Mouse (Mus musculus) midbrain, postnatal 0 days (tissue): Measurements from ENCODE around the gene A730071L15Rik. TPM values are rescaled to one million over a fixed set of nuclear protein-coding genes. Genes with fewer than 3 reads are reported as not detected.

Experiments used
- ATAC-seq: fragments of 200-750 bp; cut with Nextera tagmentation; 2 replicates; pipeline ENCODE4 v1.8.0; 2017; ENCODE audit warnings: moderate number of reproducible peaks, mild to moderate bottlenecking, moderate TSS enrichment, moderate library complexity; ENCODE audit not compliant: low FRiP score
- DNase-seq: peaks from one replicate; pipeline ENCODE4 v3.0.0-alpha.2; 2015; ENCODE audit warnings: low spot score
- H3K27ac ChIP-seq: fragments of 300-500 bp; sonication (generic); 2 replicates; pipeline ENCODE4 v1.5.1; 2014; ENCODE audit warnings: low read depth, mild to moderate bottlenecking, low read length, mixed read lengths
- H3K27me3 ChIP-seq: fragments of 300-500 bp; sonication (generic); 2 replicates; pipeline ENCODE4 v1.6.1; 2014; ENCODE audit warnings: low read length, control low read depth, mixed read lengths; ENCODE audit not compliant: insufficient read depth
- H3K36me3 ChIP-seq: fragments of 300-500 bp; sonication (generic); 2 replicates; pipeline ENCODE4 v1.6.1; 2014; ENCODE audit warnings: low read length, control low read depth, mixed read lengths; ENCODE audit not compliant: insufficient read depth
- H3K4me1 ChIP-seq: fragments of 300-500 bp; sonication (generic); 2 replicates; pipeline ENCODE4 v1.6.1; 2014; ENCODE audit warnings: mild to moderate bottlenecking, control low read depth, antibody characterized with exemption, low read length, mixed read lengths; ENCODE audit not compliant: insufficient read depth
- H3K4me2 ChIP-seq: fragments of 300-500 bp; sonication (generic); 2 replicates; pipeline ENCODE4 v1.6.1; 2014; ENCODE audit warnings: low read depth, mild to moderate bottlenecking, low read length, mixed read lengths; ENCODE audit not compliant: poor library complexity, severe bottlenecking
- H3K4me3 ChIP-seq: fragments of 300-500 bp; sonication (generic); 2 replicates; pipeline ENCODE4 v1.5.1; 2014; ENCODE audit warnings: low read depth, mild to moderate bottlenecking, low read length, moderate library complexity
- H3K9ac ChIP-seq: fragments of 300-500 bp; sonication (generic); replicated peaks from 2 replicates; pipeline ENCODE4 v1.6.1; 2014; ENCODE audit warnings: mild to moderate bottlenecking, low read length, moderate library complexity, mixed read lengths; ENCODE audit not compliant: poor library complexity, severe bottlenecking
- H3K9me3 ChIP-seq: fragments of 300-500 bp; sonication (generic); 2 replicates; pipeline ENCODE4 v1.6.1; 2016; ENCODE audit warnings: low read length, control low read depth
- CTCF ChIP-seq: IDR thresholded peaks from 2 replicates; pipeline ENCODE4 v1.5.1; 2016; ENCODE audit warnings: antibody characterized with exemption, mild to moderate bottlenecking
- WGBS: fragments of 180-500 bp; shearing (Covaris S2); extraction: QIAGEN DNeasy Blood & Tissue Kit; methylation state at CpG from one replicate; pipeline ENCODE4 v1.1.7; 2014; 5-methylcytosine and 5-hydroxymethylcytosine counted together
- polyA plus RNA-seq: library from polyadenylated mRNA; unstranded; fragments of >200 nt; fragmentation: Nextera tagmentation; extraction: Ambion mirVana; gene quantifications from 2 replicates; pipeline ENCODE4 v1.2.1, GENCODE M21; 2015
- total RNA-seq: library from RNA; depleted of rRNA; stranded (reverse); fragments of >200 nt; gene quantifications from 2 replicates; pipeline ENCODE4 v1.2.3, GENCODE M21; 2014

Gene A730071L15Rik
- total and polyA plus RNA-seq, 2 experiments from 2014 or later, result 0.11 to 0.23 TPM

GRCm38 (mm10) chr11:6159704-6160275 is 40.0 kb upstream of the A730071L15Rik start:
- no peak for DNase-seq
- Histone ChIP-seq H3K9me3 (no peaks in the 10 kb centered on the region), H3K27me3 (no peaks in the 10 kb centered on the region), H3K4me2 (no peak overlapping the region), H3K4me1 (0 out of 2 replicates have a peak, but pooled peaks cover 2% of the 10 kb centered on the region), H3K27ac (no peak overlapping the region), H3K4me3 (no peak overlapping the region), H3K9ac (no peak overlapping the region), H3K36me3 (no peaks in the 10 kb centered on the region)
- no peak for TF ChIP-seq CTCF
- WGBS, result 95% methylated on average over 4 of the region's 4 CpGs
- ATAC-seq, result no peak

- Histone ChIP-seq H3K27me3 (no peaks in the 10 kb centered on the region), H3K36me3 (no peaks in the 10 kb centered on the region), H3K9ac (no peak overlapping the region), H3K27ac (no peak overlapping the region), H3K4me3 (no peak overlapping the region), H3K4me1 (0 out of 2 replicates have a peak, but pooled peaks cover 2% of the 10 kb centered on the region), H3K4me2 (no peak overlapping the region), H3K9me3 (no peaks in the 10 kb centered on the region)
- ATAC-seq (no peak), DNase-seq (no peak)
- 71% methylated on average over 3 of the region's 3 CpGs for WGBS
- no peak for TF ChIP-seq CTCF
Measured at GRCm38 (mm10) chr11:6160663-6161271, 39.1 kb upstream of the A730071L15Rik start.

- no peak for TF ChIP-seq CTCF
- no peak overlapping the region for H3K4me2 ChIP-seq
- H3K4me3 ChIP-seq, result no peak overlapping the region
- H3K9ac ChIP-seq, result no peak overlapping the region
- 0 out of 2 replicates have a peak, but pooled peaks cover 2% of the 10 kb centered on the region for H3K4me1 ChIP-seq
- no peaks in the 10 kb centered on the region for H3K9me3 ChIP-seq
- no peaks in the 10 kb centered on the region for H3K36me3 ChIP-seq
- no peak for ATAC-seq
- H3K27ac ChIP-seq, result no peak overlapping the region
- DNase-seq, result no peak
- no peaks in the 10 kb centered on the region for H3K27me3 ChIP-seq
Measured at GRCm38 (mm10) chr11:6161549-6161948, 38.3 kb upstream of the A730071L15Rik start.

GRCm38 (mm10) chr11:6163062-6163461 is 36.8 kb upstream of the A730071L15Rik start:
- no peak for TF ChIP-seq CTCF
- Histone ChIP-seq H3K9ac (no peak overlapping the region), H3K27me3 (no peaks in the 10 kb centered on the region), H3K4me3 (no peak overlapping the region), H3K27ac (no peak overlapping the region), H3K9me3 (no peaks in the 10 kb centered on the region), H3K4me1 (0 out of 2 replicates have a peak, but pooled peaks cover 2% of the 10 kb centered on the region), H3K36me3 (no peaks in the 10 kb centered on the region), H3K4me2 (no peak overlapping the region)
- DNase-seq, result no peak
- 98% methylated on average over 3 of the region's 3 CpGs for WGBS
- no peak for ATAC-seq

GRCm38 (mm10) chr11:6163706-6164105 is 36.1 kb upstream of the A730071L15Rik start:
- Histone ChIP-seq H3K4me2 (no peak overlapping the region), H3K9me3 (no peaks in the 10 kb centered on the region), H3K9ac (no peak overlapping the region), H3K36me3 (no peaks in the 10 kb centered on the region), H3K27ac (no peak overlapping the region), H3K4me3 (no peak overlapping the region), H3K4me1 (0 out of 2 replicates have a peak, but pooled peaks cover 2% of the 10 kb centered on the region), H3K27me3 (no peaks in the 10 kb centered on the region)
- ATAC-seq, result no peak
- DNase-seq, result no peak
- no peak for TF ChIP-seq CTCF
- 94% methylated on average over 12 of the region's 12 CpGs for WGBS

- ATAC-seq (no peak), DNase-seq (no peak)
- WGBS, result 98% methylated on average over 7 of the region's 7 CpGs
- TF ChIP-seq CTCF, result no peak
- H3K36me3 ChIP-seq, result no peaks in the 10 kb centered on the region
- no peak overlapping the region for H3K27ac ChIP-seq
- no peaks in the 10 kb centered on the region for H3K9me3 ChIP-seq
- H3K27me3 ChIP-seq, result no peaks in the 10 kb centered on the region
- H3K9ac ChIP-seq, result no peak overlapping the region
- no peak overlapping the region for H3K4me3 ChIP-seq
- no peak overlapping the region for H3K4me2 ChIP-seq
- 0 out of 2 replicates have a peak, but pooled peaks cover 2% of the 10 kb centered on the region for H3K4me1 ChIP-seq
Measured at GRCm38 (mm10) chr11:6164781-6165180, 35.0 kb upstream of the A730071L15Rik start.
